Mouse (Mus musculus) Patski (cell line): ENCODE data around the gene Hdgfl3. TPM values are rescaled to one million over a fixed set of nuclear protein-coding genes. Genes with fewer than 3 reads are reported as not detected.

Experiments
- ATAC-seq: fragments of 100-300 bp; one replicate; pipeline ENCODE4 v1.8.0; 2021
- CTCF ChIA-PET: fragments of 350-600 bp; sonication (Branson Sonifier 250); formaldehyde crosslinking; loops from one replicate; lab custom pipeline; 2022; ENCODE audit warnings: inconsistent platforms; lab: Charles Lee
- POLR2A ChIA-PET: fragments of 350-600 bp; sonication (Branson Sonifier 250); formaldehyde crosslinking; loops from one replicate; lab custom pipeline; 2022; ENCODE audit warnings: antibody characterized with exemption, inconsistent platforms; lab: Charles Lee
- DNase-seq: peaks from one replicate; pipeline ENCODE4 v3.0.0-alpha.2; 2011; ENCODE audit warnings: low read depth, low spot score
- H3K27me3 ChIP-seq: fragments of 371-371 bp; one replicate; pipeline ENCODE4 v1.5.1; 2021
- CTCF ChIP-seq: fragments of 100-300 bp; IDR thresholded peaks from one replicate; pipeline ENCODE4 v1.5.1; 2021
- in situ Hi-C: fragments of 300-500 bp; cut with MboI; formaldehyde crosslinking; loops from 3 replicates; pipeline ENCODE4 v1.11.1; 2018; ENCODE audit warnings: low pct_unique_long_range_greater_than_20kb, mixed read lengths
- polyA plus RNA-seq: library from polyadenylated mRNA; unstranded; gene quantifications from one replicate; pipeline ENCODE4 v1.2.3, GENCODE M21; 2021

Hdgfl3 gene
- polyA plus RNA-seq, 1 experiment from 2014 or later = 19.5 TPM

GRCm38 (mm10) chr7:81849214-81849613 is 85.1 kb downstream of the Hdgfl3 start:
- POLR2A ChIA-PET = no interaction called here
- CTCF ChIA-PET = no interaction called here
- in situ Hi-C loops = no loop called here
- DNase-seq (no peak), ATAC-seq (no peak)
- no peak for TF ChIP-seq CTCF
- H3K27me3 ChIP-seq = no peaks in the 10 kb centered on the region

DNA sequence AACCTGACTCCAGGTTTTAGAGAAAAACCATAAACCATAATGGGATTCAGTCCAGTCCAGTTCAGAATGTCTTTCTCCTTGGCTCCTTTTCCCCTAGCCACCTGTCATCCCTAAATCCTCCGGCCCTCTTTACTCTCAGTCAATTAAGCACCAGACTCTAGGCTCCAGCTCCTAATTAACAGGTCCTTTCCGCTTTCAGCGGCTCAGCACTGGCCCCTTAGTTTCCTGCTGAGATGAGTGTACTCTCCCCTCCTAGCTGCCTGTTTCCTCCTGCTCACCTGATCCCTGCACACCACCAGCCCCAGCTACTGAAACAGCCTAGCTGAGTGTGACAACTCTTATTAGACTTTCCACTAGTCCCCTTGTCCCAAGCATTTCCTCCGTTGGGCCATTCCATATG is 86.5 kb downstream of the Hdgfl3 start:
- ATAC-seq (no peak), DNase-seq (no peak)
- H3K27me3 ChIP-seq = no peaks in the 10 kb centered on the region
- ChIA-PET POLR2A (no interaction called here), CTCF (interaction anchor here (1.2 kb wide), 1 partner anchor 20 kb away, joined by 4 read pairs; no protein-coding TSS in a partner anchor)
- TF ChIP-seq CTCF = no peak
- in situ Hi-C loops = no loop called here

- no peak for ATAC-seq
- no peak for TF ChIP-seq CTCF
- no peak for DNase-seq
- in situ Hi-C loops = no loop called here
- H3K27me3 ChIP-seq = no peaks in the 10 kb centered on the region
- POLR2A ChIA-PET = no interaction called here
- CTCF ChIA-PET = interaction anchor here (0.8 kb wide), 1 partner anchor 11 kb away, joined by 3 read pairs; the partner anchor contains the start of gene Tm6sf1
These were observed 87.3 kb downstream of the Hdgfl3 start for GRCm38 (mm10) chr7:81847010-81847409.

DNA sequence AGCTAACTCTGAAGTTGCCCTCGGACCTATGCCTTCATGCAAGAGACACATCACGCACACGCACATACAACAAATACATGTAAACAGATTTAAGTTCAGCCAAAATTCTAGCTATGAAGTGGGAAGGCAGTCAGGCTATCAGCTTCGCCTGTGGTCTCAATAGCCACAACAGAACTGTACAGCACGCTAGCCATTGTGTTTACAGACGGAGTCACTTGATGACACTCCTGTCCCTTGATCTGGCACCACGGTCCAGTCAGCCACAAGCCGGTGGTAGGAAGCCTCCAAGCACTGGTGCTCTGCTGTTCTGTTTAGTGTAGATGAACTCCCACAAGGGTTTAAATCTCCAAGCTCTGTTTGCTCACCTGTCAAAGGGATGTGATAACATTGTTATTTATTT is 88.3 kb downstream of the Hdgfl3 start:
- ATAC-seq = no peak

DNA sequence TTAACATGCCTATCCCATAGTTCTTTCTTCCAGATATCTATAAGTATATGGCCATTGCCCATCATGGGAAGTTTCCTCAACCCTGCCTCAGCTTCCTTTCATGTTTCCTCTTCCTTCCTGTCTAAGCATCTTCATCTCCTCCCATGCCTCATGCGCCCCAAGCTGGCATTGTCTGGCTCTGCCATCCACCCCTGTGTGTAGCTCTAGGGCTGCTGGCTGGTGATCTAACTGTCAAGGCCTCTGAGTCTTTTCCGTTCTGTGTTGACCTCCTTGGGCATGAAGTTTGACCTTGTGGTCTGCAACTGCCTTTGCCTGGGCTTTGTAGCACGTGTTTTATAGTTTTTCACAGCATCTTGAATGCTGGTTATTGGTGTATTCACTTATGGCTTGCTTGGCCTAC is 89.0 kb downstream of the Hdgfl3 start:
- H3K27me3 ChIP-seq = no peaks in the 10 kb centered on the region
- ChIA-PET CTCF (no interaction called here), POLR2A (no interaction called here)
- in situ Hi-C loops = no loop called here
- DNase-seq (no peak), ATAC-seq (no peak)
- TF ChIP-seq CTCF = no peak

More for the DNA sequence above, 88.3 kb downstream of the Hdgfl3 start:
- in situ Hi-C loops = no loop called here
- DNase-seq = no peak
- ChIA-PET CTCF (no interaction called here), POLR2A (no interaction called here)
- no peaks in the 10 kb centered on the region for H3K27me3 ChIP-seq
- TF ChIP-seq CTCF = no peak

DNA sequence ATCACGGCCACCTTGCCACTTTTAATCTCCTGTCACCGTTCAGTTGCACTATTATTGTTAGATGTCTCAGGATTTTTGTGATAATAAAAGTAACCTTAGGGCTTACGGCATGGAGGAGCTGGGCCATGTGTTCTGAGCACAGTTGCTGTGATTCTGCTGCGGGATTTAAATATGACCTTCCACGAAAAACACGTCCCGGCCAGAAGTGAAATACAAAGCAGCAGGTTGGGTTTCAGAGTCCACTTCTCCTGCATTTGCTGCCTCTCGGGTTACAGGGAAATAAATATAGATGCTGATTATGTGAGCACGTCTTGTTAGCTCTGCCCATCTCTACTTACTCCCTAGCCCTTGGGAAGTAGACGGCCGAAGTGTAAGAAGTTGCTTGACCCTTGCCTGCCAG is 89.5 kb downstream of the Hdgfl3 start:
- no peak for TF ChIP-seq CTCF
- ChIA-PET POLR2A (no interaction called here), CTCF (interaction anchor here (1.6 kb wide), 1 partner anchor 14 kb away, joined by 3 read pairs; no protein-coding TSS in a partner anchor)
- no peak for DNase-seq
- in situ Hi-C loops = no loop called here
- no peaks in the 10 kb centered on the region for H3K27me3 ChIP-seq
- no peak for ATAC-seq

DNA sequence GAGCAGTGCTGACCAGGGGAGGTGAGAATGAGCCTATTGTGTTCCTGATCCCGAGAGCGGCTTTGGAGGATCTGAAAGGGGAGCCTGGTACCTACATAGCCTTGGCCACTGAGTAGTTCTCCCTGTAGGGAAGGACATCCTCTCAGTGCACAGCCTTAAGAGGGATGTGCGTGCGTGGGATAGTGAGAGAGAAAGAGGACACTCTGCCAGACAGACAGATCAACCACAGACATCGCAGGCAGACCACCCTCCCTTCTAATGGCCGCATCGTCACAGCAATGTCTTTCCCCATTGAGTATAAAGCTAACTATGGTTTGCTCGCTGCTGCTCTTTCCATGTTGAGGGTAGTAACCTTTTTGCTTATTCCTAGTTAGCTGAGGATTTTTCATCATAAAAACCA is 90.4 kb downstream of the Hdgfl3 start:
- ChIA-PET CTCF (interaction anchor here (1.6 kb wide), 1 partner anchor 13 kb away, joined by 3 read pairs; no protein-coding TSS in a partner anchor), POLR2A (no interaction called here)
- TF ChIP-seq CTCF = no peak
- H3K27me3 ChIP-seq = no peaks in the 10 kb centered on the region
- no peak for ATAC-seq
- no peak for DNase-seq
- in situ Hi-C loops = no loop called here

DNA sequence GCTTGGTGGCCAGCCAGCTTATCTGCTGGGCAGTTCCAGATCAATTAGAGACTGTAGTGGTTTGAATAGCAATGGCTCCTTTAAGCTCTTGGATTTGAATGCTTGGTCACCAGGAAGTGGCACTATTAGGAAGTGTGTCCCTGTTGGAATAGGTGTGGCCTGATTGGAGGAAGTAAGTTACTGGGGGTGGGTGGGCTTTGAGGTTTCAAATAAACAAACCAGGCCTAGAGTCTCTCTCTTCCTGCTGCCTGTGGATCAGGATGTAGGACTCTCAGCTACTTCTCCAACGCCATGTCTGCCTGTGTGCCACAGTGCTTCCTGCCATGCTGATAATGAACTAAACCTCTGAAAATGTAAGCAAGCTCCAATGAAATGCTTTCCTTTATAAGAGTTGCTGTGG is 91.3 kb downstream of the Hdgfl3 start:
- no peak for TF ChIP-seq CTCF
- in situ Hi-C loops = no loop called here
- ATAC-seq (no peak), DNase-seq (no peak)
- no peaks in the 10 kb centered on the region for H3K27me3 ChIP-seq
- ChIA-PET POLR2A (no interaction called here), CTCF (interaction anchor here (1.6 kb wide), 1 partner anchor 12 kb away, joined by 3 read pairs; no protein-coding TSS in a partner anchor)

DNA sequence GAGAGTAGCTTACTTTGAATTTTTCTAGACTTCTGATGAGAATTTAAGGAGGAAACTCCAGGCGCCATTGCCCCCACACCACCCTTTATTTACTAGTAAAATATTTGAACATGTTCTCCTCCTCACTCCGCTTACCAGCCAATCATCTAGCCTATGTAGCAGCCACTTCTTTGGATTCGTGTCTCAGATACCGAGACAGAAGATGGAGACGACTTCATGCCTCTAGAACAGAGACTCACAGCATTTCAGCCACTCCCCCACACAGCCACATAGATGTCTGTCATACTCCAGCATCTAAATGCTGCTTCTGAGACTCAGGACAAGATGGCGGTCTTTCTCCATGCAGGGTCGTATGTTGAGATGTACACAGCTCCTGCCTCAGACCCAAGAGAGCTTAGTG is 92.1 kb downstream of the Hdgfl3 start:
- in situ Hi-C loops = no loop called here
- no peaks in the 10 kb centered on the region for H3K27me3 ChIP-seq
- CTCF ChIA-PET = interaction anchor here (1.0 kb wide), 1 partner anchor 10 kb away, joined by 3 read pairs; no protein-coding TSS in a partner anchor
- TF ChIP-seq CTCF = no peak
- POLR2A ChIA-PET = no interaction called here
- no peak for ATAC-seq
- no peak for DNase-seq

GRCm38 (mm10) chr7:81841439-81841838 is 92.8 kb downstream of the Hdgfl3 start:
- H3K27me3 ChIP-seq = no peaks in the 10 kb centered on the region
- DNase-seq (no peak), ATAC-seq (no peak)
- no peak for TF ChIP-seq CTCF
- ChIA-PET POLR2A (no interaction called here), CTCF (interaction anchor here (1.0 to 1.3 kb wide), 2 partner anchors 9 to 26 kb away, joined by 3 read pairs; no protein-coding TSS in a partner anchor)
- in situ Hi-C loops = no loop called here

DNA sequence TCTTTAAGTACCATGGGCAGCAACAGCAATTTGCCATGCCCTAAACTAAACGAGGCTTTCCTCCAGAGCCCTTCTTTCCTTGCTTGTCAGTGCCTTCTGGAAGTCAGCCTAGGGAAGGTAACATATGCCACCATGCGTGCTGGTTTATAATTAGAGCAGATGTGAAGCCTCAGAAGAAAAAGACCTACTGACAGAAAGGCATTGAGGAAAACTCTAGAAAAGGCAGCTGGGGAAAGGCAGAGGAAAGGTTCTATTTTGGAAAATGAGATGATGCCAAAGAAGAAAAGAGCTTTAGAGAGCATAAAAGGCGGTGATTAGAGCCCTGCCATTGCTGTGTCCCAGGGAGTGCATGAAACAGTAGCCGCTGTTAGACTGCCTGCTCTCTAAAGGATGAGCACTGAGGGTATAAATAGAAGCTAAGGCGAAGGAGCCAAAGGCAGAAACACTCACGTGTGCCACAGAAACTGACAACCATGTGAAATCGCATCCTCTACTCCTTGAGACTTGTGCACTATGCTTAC is 93.6 kb downstream of the Hdgfl3 start:
- ATAC-seq (no peak), DNase-seq (no peak)
- CTCF ChIA-PET = interaction anchor here (1.3 kb wide), 1 partner anchor 27 kb away, joined by 3 read pairs; no protein-coding TSS in a partner anchor
- POLR2A ChIA-PET = no interaction called here
- TF ChIP-seq CTCF = no peak
- H3K27me3 ChIP-seq = no peaks in the 10 kb centered on the region
- in situ Hi-C loops = no loop called here
